Mouse (Mus musculus) gastrocnemius, adult 2 months (tissue): ENCODE data around the gene Bbx. TPM values are rescaled to one million over a fixed set of nuclear protein-coding genes. Genes with fewer than 3 reads are reported as not detected.

Source experiments
- DNase-seq: peaks from one replicate; pipeline ENCODE4 v3.0.0; 2022
- H3K27ac ChIP-seq: fragments of 200-600 bp; 2 replicates; pipeline ENCODE4 v1.8.1; 2022; ENCODE audit warnings: mild to moderate bottlenecking
- H3K4me3 ChIP-seq: fragments of 200-600 bp; 2 replicates; pipeline ENCODE4 v1.8.1; 2022; ENCODE audit warnings: mild to moderate bottlenecking, moderate library complexity
- CTCF ChIP-seq: fragments of 200-600 bp; IDR thresholded peaks from 2 replicates; pipeline ENCODE4 v1.8.1; 2022; ENCODE audit warnings: antibody characterized with exemption, mild to moderate bottlenecking, moderate library complexity
- intact Hi-C: fragments of 180-260 bp; cut with DNase I; formaldehyde crosslinking; loops from one replicate; pipeline ENCODE4 v1.15.1; 2025
- total RNA-seq, 2 experiments: library from RNA; stranded (reverse); gene quantifications; 2 replicates each; pipeline ENCODE4 v1.2.3; 2021

The Bbx gene
- total RNA-seq, 2 experiments from 2014 or later, result 6.8 to 10.7 TPM

GRCm38 (mm10) chr16:50200214-50200613, 232.0 kb downstream of the Bbx start:
- Histone ChIP-seq H3K27ac (no peak overlapping the region), H3K4me3 (no peak overlapping the region)
- no peak for TF ChIP-seq CTCF
- DNase-seq, result no peak
- intact Hi-C loops, result loop anchor here (2.0 kb wide), 1 partner anchor 537 kb away; no protein-coding TSS in a partner anchor

GRCm38 (mm10) chr16:50196118-50196517, 236.1 kb downstream of the Bbx start:
- no peak for DNase-seq
- no peak for TF ChIP-seq CTCF
- intact Hi-C loops, result no loop called here
- Histone ChIP-seq H3K27ac (no peak overlapping the region), H3K4me3 (no peak overlapping the region)

GRCm38 (mm10) chr16:50192626-50193025, 239.6 kb downstream of the Bbx start:
- Histone ChIP-seq H3K27ac (no peak overlapping the region), H3K4me3 (no peak overlapping the region)
- DNase-seq, result no peak
- no peak for TF ChIP-seq CTCF
- intact Hi-C loops, result no loop called here

- intact Hi-C loops, result no loop called here
- Histone ChIP-seq H3K4me3 (no peak overlapping the region), H3K27ac (no peak overlapping the region)
- no peak for TF ChIP-seq CTCF
- DNase-seq, result no peak
These were observed 243.1 kb downstream of the Bbx start for GRCm38 (mm10) chr16:50189108-50189507.

- no peak overlapping the region for H3K27ac ChIP-seq
- TF ChIP-seq CTCF, result no peak
- no peak overlapping the region for H3K4me3 ChIP-seq
- intact Hi-C loops, result no loop called here
- no peak for DNase-seq
These were observed 245.6 kb downstream of the Bbx start for GRCm38 (mm10) chr16:50186604-50187003.

- DNase-seq, result peak; percentile 63
- no peak for TF ChIP-seq CTCF
- H3K27ac ChIP-seq, result no peak overlapping the region
- intact Hi-C loops, result no loop called here
- no peak overlapping the region for H3K4me3 ChIP-seq
These were observed 247.1 kb downstream of the Bbx start for GRCm38 (mm10) chr16:50185041-50185440.

- TF ChIP-seq CTCF, result no peak
- DNase-seq, result no peak
- H3K27ac ChIP-seq, result no peak overlapping the region
- intact Hi-C loops, result no loop called here
- no peak overlapping the region for H3K4me3 ChIP-seq
These were observed 249.2 kb downstream of the Bbx start for GRCm38 (mm10) chr16:50182988-50183387.

- TF ChIP-seq CTCF, result no peak
- intact Hi-C loops, result no loop called here
These were observed 249.6 kb downstream of the Bbx start for GRCm38 (mm10) chr16:50182561-50182960.

GRCm38 (mm10) chr16:50172760-50173159, 259.4 kb downstream of the Bbx start:
- no peak for TF ChIP-seq CTCF
- H3K4me3 ChIP-seq, result no peak overlapping the region
- intact Hi-C loops, result no loop called here

More at GRCm38 (mm10) chr16:50182561-50182960, 249.6 kb downstream of the Bbx start:
- Histone ChIP-seq H3K4me3 (no peak overlapping the region), H3K27ac (no peak overlapping the region)
- DNase-seq, result no peak

GRCm38 (mm10) chr16:50170812-50171211, 261.4 kb downstream of the Bbx start:
- no peak overlapping the region for H3K4me3 ChIP-seq
- DNase-seq, result no peak
- H3K27ac ChIP-seq, result no peak overlapping the region
- no peak for TF ChIP-seq CTCF
- intact Hi-C loops, result no loop called here

More at GRCm38 (mm10) chr16:50172760-50173159, 259.4 kb downstream of the Bbx start:
- DNase-seq, result no peak
- H3K27ac ChIP-seq, result no peak overlapping the region

- intact Hi-C loops, result no loop called here
- peak overlapping the region; percentile 25; the same call in 1 of the 2 replicates for H3K27ac ChIP-seq
- no peak for TF ChIP-seq CTCF
- DNase-seq, result no peak
- peak overlapping the region; percentile 23 for H3K4me3 ChIP-seq
These were observed 264.2 kb downstream of the Bbx start for GRCm38 (mm10) chr16:50167983-50168299.

- DNase-seq, result no peak
- no peak for TF ChIP-seq CTCF
- intact Hi-C loops, result no loop called here
- H3K4me3 ChIP-seq, result peak overlapping the region; percentile 38
- H3K27ac ChIP-seq, result no peak overlapping the region
These were observed 264.8 kb downstream of the Bbx start for GRCm38 (mm10) chr16:50167231-50167982.

- no peak for TF ChIP-seq CTCF
- intact Hi-C loops, result no loop called here
- no peak overlapping the region for H3K27ac ChIP-seq
- DNase-seq, result no peak
- H3K4me3 ChIP-seq, result no peak overlapping the region
These were observed 271.5 kb downstream of the Bbx start for GRCm38 (mm10) chr16:50160418-50161271.
